Mouse (Mus musculus) kidney, embryonic 15.5 days (tissue): ENCODE results near the gene Ktn1. TPM values are rescaled to one million over a fixed set of nuclear protein-coding genes. Genes with fewer than 3 reads are reported as not detected.

Experiments
- ATAC-seq: fragments of 200-750 bp; cut with Nextera tagmentation; replicated peaks from 2 replicates; pipeline ENCODE4 v1.8.0; 2017; ENCODE audit warnings: moderate TSS enrichment; ENCODE audit not compliant: low FRiP score
- H3K27ac ChIP-seq: fragments of 300-500 bp; sonication (generic); 2 replicates; pipeline ENCODE4 v1.5.1; 2015; ENCODE audit warnings: mild to moderate bottlenecking, inconsistent platforms
- H3K27me3 ChIP-seq: fragments of 300-500 bp; sonication (generic); 2 replicates; pipeline ENCODE4 v1.6.1; 2015; ENCODE audit warnings: inconsistent platforms
- H3K36me3 ChIP-seq: fragments of 300-500 bp; sonication (generic); 2 replicates; pipeline ENCODE4 v1.6.1; 2015; ENCODE audit warnings: inconsistent platforms
- H3K4me1 ChIP-seq: fragments of 300-500 bp; sonication (generic); 2 replicates; pipeline ENCODE4 v1.6.1; 2015; ENCODE audit warnings: inconsistent platforms
- H3K4me2 ChIP-seq: fragments of 300-500 bp; sonication (generic); 2 replicates; pipeline ENCODE4 v1.6.1; 2015; ENCODE audit warnings: moderate library complexity, mild to moderate bottlenecking, inconsistent platforms
- H3K4me3 ChIP-seq: fragments of 300-500 bp; sonication (generic); replicated peaks from 2 replicates; pipeline ENCODE4 v1.5.1; 2015; ENCODE audit warnings: mild to moderate bottlenecking, inconsistent platforms
- H3K9ac ChIP-seq: fragments of 300-500 bp; sonication (generic); 2 replicates; pipeline ENCODE4 v1.6.1; 2015; ENCODE audit warnings: mild to moderate bottlenecking, inconsistent platforms
- H3K9me3 ChIP-seq: fragments of 300-500 bp; sonication (generic); replicated peaks from 2 replicates; pipeline ENCODE4 v1.6.1; 2016; ENCODE audit warnings: inconsistent platforms
- WGBS: fragments of 180-500 bp; shearing (Covaris S2); methylation state at CpG from one replicate; pipeline ENCODE4 v1.1.7; 2015; ENCODE audit warnings: mixed read lengths; 5-methylcytosine and 5-hydroxymethylcytosine counted together
- polyA plus RNA-seq: library from polyadenylated mRNA; unstranded; fragments of >200 nt; fragmentation: Nextera tagmentation; extraction: Ambion mirVana; gene quantifications from 2 replicates; pipeline ENCODE4 v1.2.1, GENCODE M21; 2015

Gene Ktn1
- polyA plus RNA-seq, 1 experiment from 2014 or later, result 65.4 TPM

- 55% methylated on average over 3 of the region's 3 CpGs for WGBS
Observed at GRCm38 (mm10) chr14:47775543-47775942, 127.3 kb downstream of the Ktn1 start.

GRCm38 (mm10) chr14:47776260-47777035, 128.2 kb downstream of the Ktn1 start:
- Histone ChIP-seq H3K27ac (no peak overlapping the region), H3K27me3 (no peaks in the 10 kb centered on the region), H3K4me2 (no peak overlapping the region), H3K4me3 (no peak overlapping the region), H3K36me3 (no peaks in the 10 kb centered on the region), H3K4me1 (peaks cover 9% of the 10 kb centered on the region; the same call in 1 of the 2 replicates), H3K9me3 (no peaks in the 10 kb centered on the region), H3K9ac (no peak overlapping the region)
- 80% methylated on average over 6 of the region's 6 CpGs for WGBS
- ATAC-seq, result no peak

More at GRCm38 (mm10) chr14:47775543-47775942, 127.3 kb downstream of the Ktn1 start:
- no peak overlapping the region for H3K4me3 ChIP-seq
- ATAC-seq, result 0 out of 2 replicates have a peak, but pooled peaks have one; percentile 29
- H3K27me3 ChIP-seq, result no peaks in the 10 kb centered on the region
- H3K27ac ChIP-seq, result no peak overlapping the region
- no peak overlapping the region for H3K4me2 ChIP-seq
- H3K36me3 ChIP-seq, result no peaks in the 10 kb centered on the region
- H3K4me1 ChIP-seq, result peaks cover 9% of the 10 kb centered on the region; the same call in 1 of the 2 replicates
- no peaks in the 10 kb centered on the region for H3K9me3 ChIP-seq
- no peak overlapping the region for H3K9ac ChIP-seq

- H3K36me3 ChIP-seq, result no peaks in the 10 kb centered on the region
- H3K9me3 ChIP-seq, result no peaks in the 10 kb centered on the region
- no peaks in the 10 kb centered on the region for H3K27me3 ChIP-seq
- 0 out of 2 replicates have a peak overlapping the region, but pooled peaks have one; percentile 27 for H3K27ac ChIP-seq
- peaks cover 9% of the 10 kb centered on the region for H3K4me1 ChIP-seq
- no peak overlapping the region for H3K9ac ChIP-seq
- ATAC-seq, result peak; percentile 77
- 10% methylated on average over 4 of the region's 4 CpGs for WGBS
- 0 out of 2 replicates have a peak overlapping the region, but pooled peaks have one; percentile 12 for H3K4me2 ChIP-seq
- H3K4me3 ChIP-seq, result no peak overlapping the region
Observed at GRCm38 (mm10) chr14:47786112-47786511, 137.9 kb downstream of the Ktn1 start.

Other genes with a start within 250 kb of the Ktn1 start
- 47.8 and 53.9 TPM in 2 replicates for gene Dlgap5, start 230.0 kb upstream of the Ktn1 start, polyA plus RNA-seq
- 20.6 and 23.7 TPM in 2 replicates for gene Fbxo34, start 198.0 kb upstream of the Ktn1 start, polyA plus RNA-seq
- gene Atg14, start 77.8 kb upstream of the Ktn1 start, polyA plus RNA-seq, result 15.9 and 17.5 TPM in 2 replicates